Mouse (Mus musculus) heart, adult 2 months (tissue): ENCODE measurements around the gene Kctd19.
A peak's percentile ranks its signal among the peaks of the same experiment; 100 is the strongest.

Experiments
- CTCF ChIP-seq: fragments of 200-600 bp; IDR thresholded peaks from 2 replicates; pipeline ENCODE4 v1.8.1; 2022; ENCODE audit warnings: antibody characterized with exemption, mild to moderate bottlenecking, moderate library complexity
- POLR2A ChIP-seq: fragments of 200-500 bp; IDR thresholded peaks from 2 replicates; pipeline ENCODE4 v1.6.1; 2011; ENCODE audit warnings: mild to moderate bottlenecking, low read depth, low read length, control low read depth; ENCODE audit not compliant: insufficient read depth

GRCm38 (mm10) chr8:105378673-105379072 lies 34.6 kb downstream of the Kctd19 start:
- TF ChIP-seq CTCF (0 out of 2 replicates have a peak, but pooled peaks have one; percentile 2), POLR2A (no peak)
